Mouse (Mus musculus) small intestine, adult 2 months (tissue): ENCODE data around the gene Nrxn1. TPM values are rescaled to one million over a fixed set of nuclear protein-coding genes. Genes with fewer than 3 reads are reported as not detected.

Source experiments
- H3K27ac ChIP-seq: fragments of 200-500 bp; 2 replicates; pipeline ENCODE4 v1.5.1; 2012; ENCODE audit warnings: low read depth, low read length, control low read depth, inconsistent platforms; ENCODE audit not compliant: insufficient read depth
- H3K27me3 ChIP-seq: fragments of 200-500 bp; 2 replicates; pipeline ENCODE4 v1.6.1; 2012; ENCODE audit warnings: mild to moderate bottlenecking, moderate library complexity, low read length, inconsistent platforms; ENCODE audit not compliant: control insufficient read depth, insufficient read depth
- H3K36me3 ChIP-seq: fragments of 200-500 bp; 2 replicates; pipeline ENCODE4 v1.6.1; 2012; ENCODE audit warnings: mild to moderate bottlenecking, low read length, control low read depth, inconsistent platforms; ENCODE audit not compliant: control insufficient read depth, insufficient read depth
- H3K4me1 ChIP-seq: fragments of 200-500 bp; 2 replicates; pipeline ENCODE4 v1.6.1; 2012; ENCODE audit warnings: low read length, inconsistent platforms, mixed read lengths; ENCODE audit not compliant: control insufficient read depth, insufficient read depth, insufficient read length
- H3K4me3 ChIP-seq: fragments of 200-500 bp; 2 replicates; pipeline ENCODE4 v1.5.1; 2012; ENCODE audit warnings: low read depth, mild to moderate bottlenecking, control low read depth, inconsistent platforms, low read length, moderate library complexity
- CTCF ChIP-seq: fragments of 200-500 bp; IDR thresholded peaks from 2 replicates; pipeline ENCODE4 v1.5.1; 2012; ENCODE audit warnings: low read depth, mild to moderate bottlenecking, control low read depth, inconsistent platforms, low read length, moderate library complexity, mixed read lengths; ENCODE audit not compliant: insufficient replicate concordance, insufficient read length; ENCODE audit errors: extremely low read depth
- POLR2A ChIP-seq: fragments of 200-500 bp; IDR thresholded peaks from 2 replicates; pipeline ENCODE4 v1.6.1; 2012; ENCODE audit warnings: low read depth, mild to moderate bottlenecking, control low read depth, inconsistent platforms, low read length, moderate library complexity
- WGBS: fragments of 180-500 bp; shearing (Covaris S2); methylation state at CpG from one replicate; pipeline ENCODE4 v1.1.7; 2018; 5-methylcytosine and 5-hydroxymethylcytosine counted together
- polyA plus RNA-seq: library from polyadenylated mRNA; depleted of rRNA; stranded (reverse); fragments of >200 nt; gene quantifications from 2 replicates; pipeline ENCODE4 v1.2.3, GENCODE M21; 2012

Nrxn1 gene
- polyA plus RNA-seq, 1 experiment = 0.39 TPM

- no peaks in the 10 kb centered on the region for H3K36me3 ChIP-seq
- no peak for TF ChIP-seq CTCF
- TF ChIP-seq POLR2A = no peak
- WGBS = 79% methylated on average over 5 of the region's 5 CpGs
- no peak overlapping the region for H3K27ac ChIP-seq
- H3K4me1 ChIP-seq = no peaks in the 10 kb centered on the region
- H3K27me3 ChIP-seq = no peaks in the 10 kb centered on the region
- no peak overlapping the region for H3K4me3 ChIP-seq
Measured at GRCm38 (mm10) chr17:90905143-90905542, 187.7 kb downstream of the Nrxn1 start.

GRCm38 (mm10) chr17:90892327-90893259, 200.3 kb downstream of the Nrxn1 start:
- TF ChIP-seq POLR2A = no peak
- no peak for TF ChIP-seq CTCF
- H3K36me3 ChIP-seq = no peaks in the 10 kb centered on the region
- 62% methylated on average over 4 of the region's 4 CpGs for WGBS

GRCm38 (mm10) chr17:90891711-90892110, 201.2 kb downstream of the Nrxn1 start:
- H3K27ac ChIP-seq = no peak overlapping the region
- no peaks in the 10 kb centered on the region for H3K36me3 ChIP-seq
- 55% methylated on average over 1 of the region's 1 CpGs for WGBS
- no peaks in the 10 kb centered on the region for H3K4me1 ChIP-seq
- TF ChIP-seq POLR2A = no peak
- no peak for TF ChIP-seq CTCF
- H3K27me3 ChIP-seq = no peaks in the 10 kb centered on the region
- H3K4me3 ChIP-seq = no peak overlapping the region

More at GRCm38 (mm10) chr17:90892327-90893259, 200.3 kb downstream of the Nrxn1 start:
- no peaks in the 10 kb centered on the region for H3K27me3 ChIP-seq
- H3K4me3 ChIP-seq = no peak overlapping the region
- no peak overlapping the region for H3K27ac ChIP-seq
- H3K4me1 ChIP-seq = no peaks in the 10 kb centered on the region

GRCm38 (mm10) chr17:90857225-90857624, 235.6 kb downstream of the Nrxn1 start:
- no peaks in the 10 kb centered on the region for H3K27me3 ChIP-seq
- no peak overlapping the region for H3K4me3 ChIP-seq
- TF ChIP-seq CTCF (no peak), POLR2A (no peak)
- no peaks in the 10 kb centered on the region for H3K36me3 ChIP-seq
- H3K4me1 ChIP-seq = no peaks in the 10 kb centered on the region
- 31% methylated on average over 2 of the region's 2 CpGs for WGBS
- no peak overlapping the region for H3K27ac ChIP-seq

GRCm38 (mm10) chr17:90843876-90844275, 249.0 kb downstream of the Nrxn1 start:
- WGBS = 43% methylated on average over 1 of the region's 1 CpGs
- H3K27ac ChIP-seq = no peak overlapping the region
- no peak for TF ChIP-seq POLR2A
- TF ChIP-seq CTCF = no peak
- H3K4me1 ChIP-seq = no peaks in the 10 kb centered on the region
- no peaks in the 10 kb centered on the region for H3K27me3 ChIP-seq
- no peak overlapping the region for H3K4me3 ChIP-seq
- H3K36me3 ChIP-seq = no peaks in the 10 kb centered on the region

- H3K27ac ChIP-seq = no peak overlapping the region
- H3K4me1 ChIP-seq = no peaks in the 10 kb centered on the region
- H3K36me3 ChIP-seq = no peaks in the 10 kb centered on the region
- TF ChIP-seq POLR2A (no peak), CTCF (no peak)
- no peaks in the 10 kb centered on the region for H3K27me3 ChIP-seq
- no peak overlapping the region for H3K4me3 ChIP-seq
Measured at GRCm38 (mm10) chr17:90843072-90843611, 249.7 kb downstream of the Nrxn1 start.

GRCm38 (mm10) chr17:90837022-90837414, 255.9 kb downstream of the Nrxn1 start:
- peaks cover 2% of the 10 kb centered on the region; the same call in 1 of the 2 replicates for H3K4me1 ChIP-seq
- no peaks in the 10 kb centered on the region for H3K27me3 ChIP-seq
- TF ChIP-seq CTCF (no peak), POLR2A (no peak)
- no peaks in the 10 kb centered on the region for H3K36me3 ChIP-seq
- H3K27ac ChIP-seq = peak overlapping the region; percentile 61; the same call in 1 of the 2 replicates
- no peak overlapping the region for H3K4me3 ChIP-seq
